Mouse (Mus musculus): ENCODE measurements around the gene Krt83.

- TF ChIP-seq EP300 (IDR thresholded peaks at IDR 0.05; ENCODE audit: insufficient read depth, low read depth, low read length) = no peak
- TF ChIP-seq CTCF (IDR thresholded peaks at IDR 0.05; ENCODE audit: low read depth, low read length) = peak; percentile 66
Observed at GRCm38 (mm10) chr15:101497181-101497580, 5.9 kb upstream of the Krt83 start.
